Mouse (Mus musculus) hindbrain, embryonic 14.5 days (tissue): ENCODE measurements at regions not wholly inside any gene's neighbourhood (a gene's known extent, or its start where the extent isn't known, plus 50 kb on each side); places are given as distances from the start of the nearest gene placed in this dataset.

ENCODE experiments used
- ATAC-seq: fragments of 200-750 bp; cut with Nextera tagmentation; 2 replicates; pipeline ENCODE4 v1.8.0; 2017; ENCODE audit warnings: moderate number of reproducible peaks, mild to moderate bottlenecking, moderate TSS enrichment, moderate library complexity; ENCODE audit not compliant: low FRiP score
- DNase-seq: peaks from one replicate; pipeline ENCODE4 v3.0.0-alpha.2; 2015; ENCODE audit warnings: low spot score
- H3K27ac ChIP-seq: fragments of 300-500 bp; sonication (generic); 2 replicates; pipeline ENCODE4 v1.5.1; 2014; ENCODE audit warnings: mild to moderate bottlenecking, moderate library complexity
- H3K27me3 ChIP-seq: fragments of 300-500 bp; sonication (generic); 2 replicates; pipeline ENCODE4 v1.6.1; 2014; ENCODE audit warnings: mild to moderate bottlenecking, low read length, mixed read lengths; ENCODE audit not compliant: control insufficient read depth, insufficient read depth
- H3K36me3 ChIP-seq: fragments of 300-500 bp; sonication (generic); replicated peaks from 2 replicates; pipeline ENCODE4 v1.6.1; 2014; ENCODE audit not compliant: control insufficient read depth, insufficient read depth
- H3K4me1 ChIP-seq: fragments of 300-500 bp; sonication (generic); replicated peaks from 2 replicates; pipeline ENCODE4 v1.6.1; 2014; ENCODE audit warnings: antibody characterized with exemption, low read length, mixed read lengths; ENCODE audit not compliant: control insufficient read depth, insufficient read depth
- H3K4me2 ChIP-seq: fragments of 300-500 bp; sonication (generic); replicated peaks from 2 replicates; pipeline ENCODE4 v1.6.1; 2014; ENCODE audit warnings: mild to moderate bottlenecking, moderate library complexity
- H3K4me3 ChIP-seq: fragments of 300-500 bp; sonication (generic); replicated peaks from 2 replicates; pipeline ENCODE4 v1.5.1; 2014; ENCODE audit warnings: mild to moderate bottlenecking, low read length
- H3K9ac ChIP-seq: fragments of 300-500 bp; sonication (generic); 2 replicates; pipeline ENCODE4 v1.6.1; 2014
- H3K9me3 ChIP-seq: fragments of 300-500 bp; sonication (generic); 2 replicates; pipeline ENCODE4 v1.6.1; 2016; ENCODE audit warnings: low read length; ENCODE audit not compliant: control insufficient read depth
- WGBS: fragments of 180-500 bp; shearing (Covaris S2); extraction: QIAGEN DNeasy Blood & Tissue Kit; methylation state at CpG from one replicate; pipeline ENCODE4 v1.1.7; 2014; 5-methylcytosine and 5-hydroxymethylcytosine counted together

- peak; percentile 35 for DNase-seq
- Histone ChIP-seq H3K4me3 (no peak overlapping the region), H3K36me3 (no peaks in the 10 kb centered on the region), H3K4me2 (no peak overlapping the region), H3K9ac (no peak overlapping the region), H3K4me1 (no peaks in the 10 kb centered on the region), H3K27me3 (no peaks in the 10 kb centered on the region), H3K27ac (no peak overlapping the region), H3K9me3 (no peaks in the 10 kb centered on the region)
- 27% methylated on average over 1 of the region's 1 CpGs for WGBS
- peak; percentile 77; the same call in 1 of the 2 replicates for ATAC-seq
These were observed 62.2 kb upstream of the Glycam1 start for GRCm38 (mm10) chr15:103627085-103627484.
